Mouse (Mus musculus): Measurements from ENCODE around the gene Phb2. TPM values are rescaled to one million over a fixed set of nuclear protein-coding genes. Genes with fewer than 3 reads are reported as not detected.

Phb2 gene
- polyA plus RNA-seq, 1 experiment: 47.6 TPM

GRCm38 (mm10) chr6:124694166-124694955 lies 17.8 kb upstream of the Phb2 start:
- no peak for TF ChIP-seq POLR2A (IDR thresholded peaks at IDR 0.05; ENCODE audit: control insufficient read depth, low read depth, low read length)

DNA sequence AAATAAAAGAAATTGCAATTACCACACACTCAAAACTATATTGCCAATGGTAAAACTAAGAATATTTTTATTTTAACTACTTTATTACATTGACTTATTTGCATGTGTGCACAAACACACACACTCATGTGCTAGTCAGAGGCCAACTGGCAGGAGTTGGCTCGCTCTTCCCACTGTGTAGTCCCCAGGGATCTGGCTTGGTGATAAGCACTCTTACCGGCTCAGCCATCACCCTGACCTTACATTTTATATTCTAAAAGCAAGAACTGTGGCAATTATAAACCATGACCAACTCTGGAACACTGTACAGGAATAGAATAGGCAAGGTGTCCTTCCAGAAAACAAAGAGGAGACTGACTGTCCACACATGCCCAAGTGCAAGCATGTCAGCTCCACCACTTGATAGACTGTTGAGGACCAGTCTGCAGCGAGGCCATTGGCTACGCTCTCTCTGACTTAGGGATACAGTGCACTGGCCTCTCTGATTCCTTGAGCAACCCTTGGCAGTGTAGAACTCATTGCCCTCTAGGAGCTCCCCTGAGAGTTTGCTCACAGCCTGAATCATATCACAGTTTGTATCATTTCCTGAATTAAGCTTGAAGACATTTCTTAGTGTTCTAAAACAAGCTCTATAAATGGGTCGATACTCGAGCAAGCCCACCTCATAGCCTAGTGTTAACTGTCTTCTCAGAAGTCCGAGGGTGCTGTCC lies 15.5 kb upstream of the Phb2 start:
- no peaks in the 10 kb centered on the region for H3K27me3 ChIP-seq (ENCODE audit: control insufficient read depth, insufficient read depth, low read length)
- H3K36me3 ChIP-seq (ENCODE audit: control insufficient read depth, insufficient read depth, low read length): peaks cover 5% of the 10 kb centered on the region
- H3K4me1 ChIP-seq (ENCODE audit: control insufficient read depth, insufficient read depth, low read length): peaks cover 9% of the 10 kb centered on the region
- TF ChIP-seq CTCF (IDR thresholded peaks at IDR 0.05; ENCODE audit: control insufficient read depth, insufficient read depth, insufficient replicate concordance, low read depth, low read length) (no peak), POLR2A (IDR thresholded peaks at IDR 0.05; ENCODE audit: control insufficient read depth, low read depth, low read length) (no peak)
- no peak overlapping the region for H3K4me3 ChIP-seq (ENCODE audit: control insufficient read depth, low read depth, low read length)
- H3K27ac ChIP-seq (ENCODE audit: control insufficient read depth, insufficient read depth, low read depth, low read length): no peak overlapping the region

More at GRCm38 (mm10) chr6:124694166-124694955, 17.8 kb upstream of the Phb2 start:
- Histone ChIP-seq H3K27me3 (ENCODE audit: control insufficient read depth, insufficient read depth, low read length) (no peaks in the 10 kb centered on the region), H3K4me1 (ENCODE audit: control insufficient read depth, insufficient read depth, low read length) (peaks cover 5% of the 10 kb centered on the region), H3K4me3 (ENCODE audit: control insufficient read depth, low read depth, low read length) (no peak overlapping the region), H3K27ac (ENCODE audit: control insufficient read depth, insufficient read depth, low read depth, low read length) (no peak overlapping the region), H3K36me3 (ENCODE audit: control insufficient read depth, insufficient read depth, low read length) (no peaks in the 10 kb centered on the region)

DNA sequence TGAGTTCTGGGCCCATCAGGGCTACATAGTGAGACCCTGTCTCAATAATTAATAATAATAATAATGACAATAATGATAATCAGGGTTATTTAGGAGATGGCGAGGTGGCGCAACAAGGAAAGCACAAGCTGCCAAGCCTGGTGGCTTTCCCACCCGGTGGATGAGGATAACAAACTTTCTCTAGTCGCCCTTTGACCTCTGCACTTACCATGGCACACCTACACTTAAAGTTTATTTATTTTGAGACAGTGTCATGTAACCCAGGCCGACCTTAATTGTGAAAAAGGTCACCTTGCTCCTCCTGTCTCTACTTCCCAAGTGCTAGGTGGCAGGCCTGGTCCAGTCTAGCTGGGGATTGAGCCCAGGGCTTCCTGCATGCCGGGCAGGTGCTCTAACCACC lies 13.4 kb upstream of the Phb2 start:
- Histone ChIP-seq H3K4me1 (ENCODE audit: control insufficient read depth, insufficient read depth, low read length) (peaks cover 9% of the 10 kb centered on the region), H3K27me3 (ENCODE audit: control insufficient read depth, insufficient read depth, low read length) (no peaks in the 10 kb centered on the region), H3K27ac (ENCODE audit: control insufficient read depth, insufficient read depth, low read depth, low read length) (no peak overlapping the region), H3K36me3 (ENCODE audit: control insufficient read depth, insufficient read depth, low read length) (peaks cover 5% of the 10 kb centered on the region), H3K4me3 (ENCODE audit: control insufficient read depth, low read depth, low read length) (no peak overlapping the region)
- TF ChIP-seq CTCF (IDR thresholded peaks at IDR 0.05; ENCODE audit: control insufficient read depth, insufficient read depth, insufficient replicate concordance, low read depth, low read length) (no peak), POLR2A (IDR thresholded peaks at IDR 0.05; ENCODE audit: control insufficient read depth, low read depth, low read length) (no peak)

DNA sequence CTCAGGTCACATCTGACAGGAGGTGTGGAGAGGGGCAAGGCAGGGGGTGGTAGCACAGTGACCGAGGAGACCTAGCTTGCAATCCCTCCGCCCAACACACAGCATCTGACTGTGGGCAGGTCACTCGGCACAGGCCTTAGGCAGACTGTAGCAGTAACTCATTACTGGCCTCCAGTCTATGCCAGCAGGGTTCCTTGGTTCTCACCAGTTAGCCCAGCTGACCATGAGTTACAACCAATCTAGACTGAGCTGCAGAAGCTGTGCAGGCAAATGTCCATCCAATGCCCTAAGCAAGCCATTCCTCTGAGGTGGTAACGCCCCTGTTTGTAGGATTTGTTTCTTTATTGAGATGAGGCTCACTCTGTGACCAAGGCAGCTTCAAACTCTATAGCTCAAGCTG lies 12.8 kb upstream of the Phb2 start:
- TF ChIP-seq POLR2A (IDR thresholded peaks at IDR 0.05; ENCODE audit: control insufficient read depth, low read depth, low read length): no peak
- no peak for TF ChIP-seq CTCF (IDR thresholded peaks at IDR 0.05; ENCODE audit: control insufficient read depth, insufficient read depth, insufficient replicate concordance, low read depth, low read length)
- H3K36me3 ChIP-seq (ENCODE audit: control insufficient read depth, insufficient read depth, low read length): peaks cover 5% of the 10 kb centered on the region
- no peaks in the 10 kb centered on the region for H3K27me3 ChIP-seq (ENCODE audit: control insufficient read depth, insufficient read depth, low read length)
- no peak overlapping the region; the same call in 1 of the 2 replicates for H3K27ac ChIP-seq (ENCODE audit: control insufficient read depth, insufficient read depth, low read depth, low read length)
- H3K4me1 ChIP-seq (ENCODE audit: control insufficient read depth, insufficient read depth, low read length): peaks cover 9% of the 10 kb centered on the region
- H3K4me3 ChIP-seq (ENCODE audit: control insufficient read depth, low read depth, low read length): no peak overlapping the region

GRCm38 (mm10) chr6:124699962-124700610 lies 12.1 kb upstream of the Phb2 start:
- Histone ChIP-seq H3K27me3 (ENCODE audit: control insufficient read depth, insufficient read depth, low read length) (no peaks in the 10 kb centered on the region), H3K4me1 (ENCODE audit: control insufficient read depth, insufficient read depth, low read length) (peaks cover 9% of the 10 kb centered on the region), H3K36me3 (ENCODE audit: control insufficient read depth, insufficient read depth, low read length) (peaks cover 7% of the 10 kb centered on the region), H3K4me3 (ENCODE audit: control insufficient read depth, low read depth, low read length) (peak overlapping the region; percentile 53), H3K27ac (ENCODE audit: control insufficient read depth, insufficient read depth, low read depth, low read length) (peak overlapping the region; percentile 69)
- TF ChIP-seq POLR2A (IDR thresholded peaks at IDR 0.05; ENCODE audit: control insufficient read depth, low read depth, low read length): no peak
- no peak for TF ChIP-seq CTCF (IDR thresholded peaks at IDR 0.05; ENCODE audit: control insufficient read depth, insufficient read depth, insufficient replicate concordance, low read depth, low read length)

DNA sequence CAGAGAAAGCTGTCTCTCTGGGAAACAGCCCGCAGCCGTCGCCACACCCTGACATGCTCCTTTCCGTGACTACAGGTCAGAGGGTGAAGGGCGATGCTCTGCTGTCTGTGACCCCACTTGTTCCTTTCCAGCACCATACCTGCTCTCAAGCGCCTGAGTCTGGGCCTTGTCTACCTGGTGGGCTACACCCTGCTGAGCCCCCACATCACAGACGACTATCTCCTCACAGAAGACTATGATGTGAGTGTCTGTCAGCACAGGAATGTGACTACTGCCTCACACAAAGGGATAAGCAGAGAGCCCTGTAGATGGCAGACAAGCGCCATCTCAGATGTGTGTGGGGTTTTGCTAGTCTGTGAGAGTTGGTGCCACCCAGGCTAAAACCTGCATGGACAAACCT lies 10.8 kb upstream of the Phb2 start:
- peaks cover 8% of the 10 kb centered on the region for H3K36me3 ChIP-seq (ENCODE audit: control insufficient read depth, insufficient read depth, low read length)
- H3K27me3 ChIP-seq (ENCODE audit: control insufficient read depth, insufficient read depth, low read length): no peaks in the 10 kb centered on the region
- peak overlapping the region; percentile 66 for H3K4me3 ChIP-seq (ENCODE audit: control insufficient read depth, low read depth, low read length)
- H3K27ac ChIP-seq (ENCODE audit: control insufficient read depth, insufficient read depth, low read depth, low read length): peak overlapping the region; percentile 19
- H3K4me1 ChIP-seq (ENCODE audit: control insufficient read depth, insufficient read depth, low read length): peaks cover 9% of the 10 kb centered on the region
- TF ChIP-seq CTCF (IDR thresholded peaks at IDR 0.05; ENCODE audit: control insufficient read depth, insufficient read depth, insufficient replicate concordance, low read depth, low read length) (no peak), POLR2A (IDR thresholded peaks at IDR 0.05; ENCODE audit: control insufficient read depth, low read depth, low read length) (no peak; the same call in 1 of the 2 replicates)
